Mouse (Mus musculus) cortical plate, adult 2 months (tissue): ENCODE results near the gene Kpna4.

Source experiments
- CTCF ChIP-seq: fragments of 200-500 bp; IDR thresholded peaks from 2 replicates; pipeline ENCODE4 v1.5.1; 2011; ENCODE audit warnings: mild to moderate bottlenecking, control low read depth, low read length; ENCODE audit not compliant: insufficient read depth; ENCODE audit errors: extremely low read depth
- POLR2A ChIP-seq: fragments of 200-500 bp; IDR thresholded peaks from 2 replicates; pipeline ENCODE4 v1.6.1; 2011; ENCODE audit warnings: mild to moderate bottlenecking, low read length, control low read depth; ENCODE audit not compliant: insufficient read depth; ENCODE audit errors: extremely low read depth

DNA sequence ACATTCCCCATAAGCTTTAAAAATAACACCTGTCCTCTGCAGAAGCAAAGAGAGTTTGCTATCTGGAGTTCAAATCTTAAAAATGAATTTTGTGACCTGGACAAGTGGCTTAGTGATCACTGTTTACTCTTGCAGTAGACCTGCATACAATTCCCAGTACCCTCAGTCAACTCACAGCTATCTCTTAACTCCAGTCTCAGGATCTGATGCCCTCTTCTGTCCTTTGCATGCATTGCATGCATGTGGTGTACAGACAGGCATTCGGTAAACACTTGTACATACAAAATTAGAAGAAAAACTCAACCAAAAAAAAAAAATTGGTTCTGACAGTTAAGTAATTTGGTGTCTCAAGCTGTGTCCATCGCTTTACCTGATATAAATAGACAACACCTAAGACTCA lies 106.6 kb downstream of the Kpna4 start:
- TF ChIP-seq POLR2A (no peak), CTCF (peak; percentile 14; the same call in 1 of the 2 replicates)
